9 mouse cellular contexts compared by ENCODE assay signal in genomic region chr17:67071231-67072009, GRCm38 (mm10).
DNase-seq lines count a peak whose midpoint lies in the region; ATAC-seq lines count a peak whose summit lies in the region.
"Had no signal": no experiment of that assay in that cellular context is flagged by ENCODE, and none has a peak within 500 bp of the region (broad histone marks: within the 10 kb centered on the region; RNA-seq: fewer than 3 reads in every experiment).

No protein-coding gene starts in this region.

- H3K4me3 ChIP-seq in forebrain, embryonic 16.5 days (replicated peaks; ENCODE audit: low read length): no peak overlapping the region
- H3K4me3 ChIP-seq in embryonic facial prominence, embryonic 10.5 days: no peak overlapping the region
- H3K4me3 ChIP-seq: heart, embryonic 15.5 days had no signal

- no peak overlapping the region for H3K4me2 ChIP-seq in forebrain, embryonic 16.5 days (ENCODE audit: low read length)
- H3K4me2 ChIP-seq: heart, embryonic 15.5 days had no signal

- H3K9me3 ChIP-seq in forebrain, embryonic 16.5 days (ENCODE audit: control insufficient read depth, low read length): no peaks in the 10 kb centered on the region
- H3K9me3 ChIP-seq in embryonic facial prominence, embryonic 10.5 days: no peaks in the 10 kb centered on the region
- H3K9me3 ChIP-seq: heart, embryonic 15.5 days had no signal

- no peaks in the 10 kb centered on the region for H3K36me3 ChIP-seq in forebrain, embryonic 16.5 days (ENCODE audit: control insufficient read depth, insufficient read depth)
- no peaks in the 10 kb centered on the region for H3K36me3 ChIP-seq in embryonic facial prominence, embryonic 10.5 days (replicated peaks)
- H3K36me3 ChIP-seq: heart, embryonic 15.5 days had no signal

- H3K4me1 ChIP-seq in forebrain, embryonic 16.5 days (replicated peaks; ENCODE audit: control insufficient read depth, insufficient read depth, low read length): peaks cover 30% of the 10 kb centered on the region
- peaks cover 7% of the 10 kb centered on the region for H3K4me1 ChIP-seq in embryonic facial prominence, embryonic 10.5 days

- intact Hi-C loops in left cerebral cortex, postnatal 14 days (cut with DNase I): no loop called here

- H3K9ac ChIP-seq in forebrain, embryonic 16.5 days (replicated peaks; ENCODE audit: low read depth, low read length): no peak overlapping the region
- H3K9ac ChIP-seq: heart, embryonic 15.5 days had no signal

- peak; percentile 91 for ATAC-seq in cerebellum, adult (ENCODE audit: insufficient number of reproducible peaks, low FRiP score, low TSS enrichment)
- ATAC-seq in forebrain, embryonic 16.5 days: peak; percentile 93

- peak; percentile 7 for DNase-seq in kidney, adult 9 months
- no peak for DNase-seq in kidney, adult 18-20 months
- DNase-seq in left cerebral cortex, postnatal 14 days (ENCODE audit: low spot score in 2 of 2): peak; percentile 36 to 37
- DNase-seq in urinary bladder, postnatal 10 days (ENCODE audit: low spot score): no peak
- DNase-seq in embryonic facial prominence, embryonic 10.5 days (ENCODE audit: low spot score): no peak
- DNase-seq in retina, embryonic 14.5 days (ENCODE audit: low spot score): no peak

- H3K27me3 ChIP-seq in forebrain, embryonic 16.5 days (replicated peaks; ENCODE audit: control insufficient read depth, insufficient read depth, low read length): 0 out of 2 replicates have a peak, but pooled peaks cover 6% of the 10 kb centered on the region
- no peaks in the 10 kb centered on the region for H3K27me3 ChIP-seq in embryonic facial prominence, embryonic 10.5 days (replicated peaks; ENCODE audit: low read depth, poor library complexity, severe bottlenecking)
- H3K27me3 ChIP-seq: heart, embryonic 15.5 days had no signal

- no peak overlapping the region for H3K27ac ChIP-seq in forebrain, embryonic 16.5 days (ENCODE audit: low read length)
- no peak overlapping the region for H3K27ac ChIP-seq in embryonic facial prominence, embryonic 10.5 days (replicated peaks)
- H3K27ac ChIP-seq: heart, embryonic 15.5 days had no signal

- 26% methylated on average over 7 of the region's 7 CpGs for WGBS in forebrain, embryonic 16.5 days
- 88% methylated on average over 7 of the region's 7 CpGs for WGBS in embryonic facial prominence, embryonic 10.5 days

Comparison
In these comparisons a context has a peak if more than half of its experiments do, and no peak if none do; other contexts are left out.
1. DNase-seq: peak in kidney, adult 9 months (single experiment) and left cerebral cortex, postnatal 14 days (2 of 2); none in kidney, adult 18-20 months (single experiment), urinary bladder, postnatal 10 days (single experiment), embryonic facial prominence, embryonic 10.5 days (single experiment) and retina, embryonic 14.5 days (single experiment).